Mouse (Mus musculus) megakaryocyte, embryonic 14.5 days (primary cell): ENCODE results near the gene S1pr5.

ENCODE experiments used
- FLI1 ChIP-seq: IDR thresholded peaks from 2 replicates; pipeline ENCODE4 v1.6.1; 2012; ENCODE audit warnings: low read length, inconsistent platforms, mixed read lengths
- GATA1 ChIP-seq: IDR thresholded peaks from 3 replicates; pipeline ENCODE4 v1.6.1; 2012; ENCODE audit warnings: mixed read lengths, low read length, inconsistent platforms, borderline replicate concordance

DNA sequence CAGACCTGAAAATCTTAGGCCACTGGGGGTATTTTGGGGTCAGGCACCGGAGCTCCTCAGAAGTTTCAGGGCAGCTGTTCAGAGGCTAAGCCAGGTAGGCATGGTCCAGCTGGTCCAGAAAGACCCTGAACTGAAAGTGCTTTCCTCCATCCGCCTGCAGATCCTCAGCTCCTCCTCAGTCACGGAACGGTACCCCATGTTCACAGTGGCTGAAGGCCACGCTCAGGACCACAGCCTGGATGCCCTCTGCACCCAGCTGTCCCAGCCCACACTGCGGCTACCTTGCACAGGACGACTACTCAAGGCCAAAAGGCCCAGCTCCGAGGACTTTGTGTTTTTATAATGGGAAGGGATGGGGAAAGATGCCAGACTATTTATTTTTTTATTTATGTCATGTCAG lies 24.9 kb upstream of the S1pr5 start:
- no peak for TF ChIP-seq GATA1
- no peak for TF ChIP-seq FLI1
